Mouse (Mus musculus) cortical plate, adult 2 months (tissue): ENCODE measurements at regions not wholly inside any gene's neighbourhood (a gene's known extent, or its start where the extent isn't known, plus 50 kb on each side); places are given as distances from the start of the nearest gene placed in this dataset.

Source experiments
- H3K27ac ChIP-seq: fragments of 200-500 bp; 2 replicates; pipeline ENCODE4 v1.5.1; 2012; ENCODE audit warnings: low read length, control low read depth, inconsistent platforms; ENCODE audit not compliant: insufficient read depth
- H3K4me1 ChIP-seq: fragments of 200-500 bp; 2 replicates; pipeline ENCODE4 v1.6.1; 2011; ENCODE audit warnings: low read length; ENCODE audit not compliant: control insufficient read depth, insufficient read depth
- H3K4me3 ChIP-seq: fragments of 200-500 bp; 2 replicates; pipeline ENCODE4 v1.5.1; 2011; ENCODE audit warnings: mild to moderate bottlenecking, low read length, control low read depth; ENCODE audit not compliant: insufficient read depth
- CTCF ChIP-seq: fragments of 200-500 bp; IDR thresholded peaks from 2 replicates; pipeline ENCODE4 v1.5.1; 2011; ENCODE audit warnings: mild to moderate bottlenecking, control low read depth, low read length; ENCODE audit not compliant: insufficient read depth; ENCODE audit errors: extremely low read depth
- POLR2A ChIP-seq: fragments of 200-500 bp; IDR thresholded peaks from 2 replicates; pipeline ENCODE4 v1.6.1; 2011; ENCODE audit warnings: mild to moderate bottlenecking, low read length, control low read depth; ENCODE audit not compliant: insufficient read depth; ENCODE audit errors: extremely low read depth

- Histone ChIP-seq H3K4me3 (no peak overlapping the region), H3K4me1 (no peaks in the 10 kb centered on the region), H3K27ac (no peak overlapping the region)
- TF ChIP-seq CTCF (no peak), POLR2A (no peak)
Measured at GRCm38 (mm10) chr13:101013604-101014003, 180.4 kb upstream of the Slc30a5 start.

GRCm38 (mm10) chr13:100990646-100991045 is 157.4 kb upstream of the Slc30a5 start:
- no peak for TF ChIP-seq CTCF
- TF ChIP-seq POLR2A, result no peak
- Histone ChIP-seq H3K4me1 (no peaks in the 10 kb centered on the region), H3K27ac (no peak overlapping the region), H3K4me3 (no peak overlapping the region)

- no peaks in the 10 kb centered on the region for H3K4me1 ChIP-seq
- H3K4me3 ChIP-seq, result no peak overlapping the region
- no peak overlapping the region for H3K27ac ChIP-seq
- TF ChIP-seq CTCF, result no peak
- no peak for TF ChIP-seq POLR2A
Measured at GRCm38 (mm10) chr13:100988671-100989531, 155.7 kb upstream of the Slc30a5 start.

GRCm38 (mm10) chr13:100988116-100988515 is 154.9 kb upstream of the Slc30a5 start:
- no peak for TF ChIP-seq CTCF
- no peak for TF ChIP-seq POLR2A
- H3K4me3 ChIP-seq, result no peak overlapping the region
- H3K4me1 ChIP-seq, result no peaks in the 10 kb centered on the region
- no peak overlapping the region for H3K27ac ChIP-seq

GRCm38 (mm10) chr13:100975741-100976140 is 142.5 kb upstream of the Slc30a5 start:
- Histone ChIP-seq H3K4me1 (no peaks in the 10 kb centered on the region; the same call in 1 of the 2 replicates), H3K27ac (no peak overlapping the region), H3K4me3 (no peak overlapping the region)
- no peak for TF ChIP-seq CTCF
- no peak for TF ChIP-seq POLR2A

GRCm38 (mm10) chr13:100971080-100972017 is 138.1 kb upstream of the Slc30a5 start:
- no peak for TF ChIP-seq POLR2A
- no peak for TF ChIP-seq CTCF
- H3K4me3 ChIP-seq, result no peak overlapping the region
- H3K4me1 ChIP-seq, result no peaks in the 10 kb centered on the region; the same call in 1 of the 2 replicates
- H3K27ac ChIP-seq, result no peak overlapping the region

GRCm38 (mm10) chr13:100962811-100963540 is 129.7 kb upstream of the Slc30a5 start:
- Histone ChIP-seq H3K4me3 (no peak overlapping the region), H3K4me1 (peaks cover 2% of the 10 kb centered on the region; the same call in 1 of the 2 replicates), H3K27ac (no peak overlapping the region)
- TF ChIP-seq CTCF (no peak), POLR2A (no peak)

- Histone ChIP-seq H3K4me1 (peaks cover 5% of the 10 kb centered on the region), H3K4me3 (no peak overlapping the region), H3K27ac (peak overlapping the region; percentile 85)
- no peak for TF ChIP-seq POLR2A
Measured at GRCm38 (mm10) chr13:100954598-100955251, 121.5 kb upstream of the Slc30a5 start.

- no peak overlapping the region for H3K4me3 ChIP-seq
- H3K4me1 ChIP-seq, result peaks cover 5% of the 10 kb centered on the region
- H3K27ac ChIP-seq, result peak overlapping the region; percentile 47; the same call in 1 of the 2 replicates
- TF ChIP-seq CTCF (no peak), POLR2A (no peak)
Measured at GRCm38 (mm10) chr13:100954106-100954505, 120.9 kb upstream of the Slc30a5 start.
